Mouse (Mus musculus): Measurements from ENCODE around the gene Prox2.
"Not testable (repeated sequence)": the region's sequence is repeated elsewhere in the genome, so short reads cannot be mapped to it uniquely, and the experiment has no call there.

Prox2 gene

GRCm38 (mm10) chr12:85110698-85111592, at the start of gene Prox2, which contains the start of gene Dlst:
Gene Prox2 (minus strand): TSS chr12:85110759.
Gene Dlst (plus strand): TSS chr12:85110833.
- no peak for DNase-seq (ENCODE audit: extremely low read depth, low read depth, low spot score)

GRCm38 (mm10) chr12:85159592-85159991, 49.0 kb upstream of the Prox2 start:
- no peak for DNase-seq (ENCODE audit: extremely low read depth, low read depth, low spot score)

- no peak for DNase-seq (ENCODE audit: extremely low read depth, low read depth, low spot score)
Observed at GRCm38 (mm10) chr12:85158801-85159200, 48.2 kb upstream of the Prox2 start.

- DNase-seq (ENCODE audit: extremely low read depth, low read depth, low spot score): no peak
Observed at GRCm38 (mm10) chr12:85157797-85158460, 47.4 kb upstream of the Prox2 start.

GRCm38 (mm10) chr12:85156324-85156723, 45.8 kb upstream of the Prox2 start:
- no peak for DNase-seq (ENCODE audit: extremely low read depth, low read depth, low spot score)

GRCm38 (mm10) chr12:85153011-85153410, 42.5 kb upstream of the Prox2 start:
- no peak for DNase-seq (ENCODE audit: extremely low read depth, low read depth, low spot score)

GRCm38 (mm10) chr12:85151002-85151774, 40.6 kb upstream of the Prox2 start, which contains the start of gene Rps6kl1:
Gene Rps6kl1 (minus strand): TSS chr12:85151264.
- DNase-seq (ENCODE audit: extremely low read depth, low read depth, low spot score): no peak

GRCm38 (mm10) chr12:85150321-85151001, 39.9 kb upstream of the Prox2 start:
- no peak for DNase-seq (ENCODE audit: extremely low read depth, low read depth, low spot score)

GRCm38 (mm10) chr12:85146881-85147280, 36.3 kb upstream of the Prox2 start:
- no peak for DNase-seq (ENCODE audit: extremely low read depth, low read depth, low spot score)

- no peak for DNase-seq (ENCODE audit: extremely low read depth, low read depth, low spot score)
Observed at GRCm38 (mm10) chr12:85146355-85146754, 35.8 kb upstream of the Prox2 start.

- no peak for DNase-seq (ENCODE audit: extremely low read depth, low read depth, low spot score)
Observed at GRCm38 (mm10) chr12:85145630-85146029, 35.1 kb upstream of the Prox2 start.

- DNase-seq (ENCODE audit: extremely low read depth, low read depth, low spot score): no peak
Observed at GRCm38 (mm10) chr12:85144821-85145220, 34.3 kb upstream of the Prox2 start.

GRCm38 (mm10) chr12:85144276-85144675, 33.7 kb upstream of the Prox2 start:
- not testable (repeated sequence) for DNase-seq (ENCODE audit: extremely low read depth, low read depth, low spot score)

GRCm38 (mm10) chr12:85142803-85143202, 32.2 kb upstream of the Prox2 start:
- no peak for DNase-seq (ENCODE audit: extremely low read depth, low read depth, low spot score)

GRCm38 (mm10) chr12:85141096-85141495, 30.5 kb upstream of the Prox2 start:
- no peak for DNase-seq (ENCODE audit: extremely low read depth, low read depth, low spot score)

- DNase-seq (ENCODE audit: extremely low read depth, low read depth, low spot score): no peak
Observed at GRCm38 (mm10) chr12:85140036-85140701, 29.6 kb upstream of the Prox2 start.

- no peak for DNase-seq (ENCODE audit: extremely low read depth, low read depth, low spot score)
Observed at GRCm38 (mm10) chr12:85136627-85137026, 26.1 kb upstream of the Prox2 start.

- no peak for DNase-seq (ENCODE audit: extremely low read depth, low read depth, low spot score)
Observed at GRCm38 (mm10) chr12:85135513-85136470, 25.2 kb upstream of the Prox2 start.

Measured in fat pad, adult 2 months (tissue).